Mouse (Mus musculus) forelimb bud, embryonic 11.5 days (tissue): Measurements from ENCODE around the gene Pde10a.

Source experiments
- DNase-seq: peaks from one replicate; pipeline ENCODE4 v3.0.0-alpha.2; 2012; ENCODE audit warnings: low read depth, low spot score

Gene Pde10a

DNA sequence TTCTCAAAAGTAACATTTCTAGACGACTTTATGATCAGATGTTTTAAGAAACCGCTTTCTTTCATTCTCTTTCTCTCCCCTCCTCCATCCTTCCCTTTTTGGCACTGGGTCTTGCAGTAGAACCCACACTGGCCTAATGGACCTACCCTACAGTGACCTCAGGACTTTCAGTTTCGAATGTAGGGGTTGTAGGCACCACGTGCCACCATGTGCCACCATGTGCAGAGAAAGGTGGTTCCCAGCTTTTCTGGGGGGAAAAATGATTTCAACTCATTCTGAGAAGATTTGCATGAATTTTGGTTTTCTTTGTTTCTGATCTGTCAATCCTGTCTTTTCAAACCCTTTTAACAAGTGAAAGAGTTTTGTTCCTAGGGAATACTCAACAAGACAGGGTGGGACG is 363.5 kb downstream of the Pde10a start:
- DNase-seq: no peak

DNA sequence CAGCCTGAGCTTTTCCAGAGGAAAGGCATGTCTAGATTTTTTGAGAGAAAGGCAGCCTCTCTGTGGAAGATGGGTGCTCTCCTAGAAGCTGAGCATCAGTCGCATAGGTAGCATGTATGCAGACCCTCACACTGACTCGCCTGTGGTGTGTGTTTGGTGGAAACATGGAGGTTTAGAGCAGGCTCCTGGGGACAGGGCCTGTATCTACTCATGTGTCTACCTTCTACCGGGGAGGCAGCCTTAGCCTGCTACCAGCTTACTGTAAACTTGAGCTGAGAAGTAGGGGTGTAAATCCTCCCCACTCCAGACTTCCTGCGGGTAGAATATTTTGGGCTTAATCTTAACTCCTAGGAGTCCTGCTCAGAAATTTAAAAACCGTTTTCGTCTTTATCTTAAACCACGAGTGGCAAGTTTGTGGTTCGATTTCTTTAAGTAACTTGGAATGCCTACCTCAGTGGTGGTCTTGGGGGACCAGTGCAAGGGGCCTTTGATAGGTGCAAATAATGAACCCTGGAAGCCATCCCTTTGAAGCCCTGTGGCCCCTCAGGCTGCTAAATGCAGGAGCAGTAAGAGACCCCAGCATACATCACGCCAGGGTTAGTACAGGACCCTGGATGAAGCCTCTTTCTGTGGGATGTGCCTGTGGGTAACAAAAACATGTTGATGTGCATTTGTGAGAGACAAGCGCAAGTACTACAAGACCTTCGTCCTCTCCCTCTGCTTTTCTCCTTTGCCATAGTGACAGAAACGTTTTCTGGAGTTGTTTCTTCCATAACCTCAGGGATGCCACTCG is 367.2 kb downstream of the Pde10a start:
- no peak for DNase-seq

DNA sequence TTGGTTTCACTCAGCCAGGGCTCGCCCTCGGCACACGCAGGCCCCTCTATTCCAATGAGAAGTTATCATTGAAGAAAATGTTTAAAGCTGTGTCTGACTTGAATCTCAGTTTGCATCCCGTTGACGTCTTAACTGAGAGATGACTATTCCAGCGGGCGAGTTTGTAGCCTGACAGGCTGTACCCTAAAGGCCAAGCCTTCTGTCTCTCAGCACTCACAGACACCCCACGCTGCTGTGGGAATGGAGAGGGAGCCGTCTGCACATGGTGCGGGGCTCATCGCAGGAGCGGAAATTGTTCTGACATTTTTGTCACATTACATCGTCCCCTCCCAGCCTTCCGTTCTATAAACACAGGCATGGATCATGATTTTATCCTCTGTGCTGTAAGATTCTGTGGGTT is 370.8 kb downstream of the Pde10a start:
- DNase-seq: no peak

DNA sequence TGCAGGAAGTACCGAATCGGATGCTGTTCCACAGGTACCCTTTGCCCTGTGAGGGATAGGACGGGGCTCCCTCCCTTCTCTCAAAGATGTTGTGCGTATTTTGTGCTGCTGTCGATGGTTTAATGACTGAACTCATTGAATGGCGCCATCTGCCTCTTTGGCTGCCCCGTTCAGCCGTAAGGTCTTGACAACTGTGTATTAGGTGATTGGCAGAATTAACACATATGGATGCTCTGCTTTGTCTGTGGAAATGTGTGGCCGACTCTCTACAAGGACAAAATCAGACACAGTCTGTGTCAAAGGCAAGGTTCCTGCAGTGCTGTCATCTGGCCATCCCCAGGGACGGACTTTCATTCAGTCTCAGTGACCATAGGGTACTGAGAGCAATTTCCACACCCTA is 372.6 kb downstream of the Pde10a start:
- DNase-seq: no peak

DNA sequence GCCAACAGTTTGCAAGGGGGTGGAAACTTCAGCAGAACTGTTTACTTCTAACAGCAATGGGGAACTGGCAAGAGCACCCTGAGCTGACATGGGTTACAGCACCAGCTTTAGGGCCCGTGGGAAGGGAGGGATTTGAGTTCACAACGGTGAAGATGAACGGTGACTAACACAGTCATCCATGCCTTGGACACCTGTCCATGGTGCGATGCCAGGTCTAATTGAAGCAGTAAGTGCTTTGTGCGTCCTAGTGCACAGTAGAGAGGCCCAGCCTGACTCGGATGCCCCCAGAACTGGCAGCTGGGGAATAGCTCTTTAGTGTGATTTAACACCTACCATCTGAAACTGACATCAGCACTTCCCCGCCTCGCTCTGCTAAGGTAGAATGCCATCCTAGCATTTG is 373.0 kb downstream of the Pde10a start:
- DNase-seq: no peak

DNA sequence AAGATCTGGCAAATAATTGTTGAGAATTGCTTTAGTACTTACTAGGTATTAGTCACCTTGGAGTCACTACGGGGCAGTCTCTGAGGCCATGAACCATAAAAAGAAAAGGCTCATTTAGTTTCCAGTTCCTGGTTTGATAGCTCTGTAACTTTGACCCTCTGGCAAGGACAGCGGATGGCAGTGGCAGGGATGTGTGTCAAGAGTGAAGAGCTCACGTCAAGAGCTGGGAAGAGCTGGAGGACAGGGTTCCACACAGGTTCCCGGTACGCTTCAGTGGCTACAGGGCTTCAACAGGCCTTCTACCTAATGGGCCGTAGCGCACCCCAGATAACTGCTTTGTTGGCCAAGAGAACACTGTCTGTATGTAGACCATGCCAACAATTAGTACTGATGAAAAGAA is 374.0 kb downstream of the Pde10a start:
- no peak for DNase-seq

DNA sequence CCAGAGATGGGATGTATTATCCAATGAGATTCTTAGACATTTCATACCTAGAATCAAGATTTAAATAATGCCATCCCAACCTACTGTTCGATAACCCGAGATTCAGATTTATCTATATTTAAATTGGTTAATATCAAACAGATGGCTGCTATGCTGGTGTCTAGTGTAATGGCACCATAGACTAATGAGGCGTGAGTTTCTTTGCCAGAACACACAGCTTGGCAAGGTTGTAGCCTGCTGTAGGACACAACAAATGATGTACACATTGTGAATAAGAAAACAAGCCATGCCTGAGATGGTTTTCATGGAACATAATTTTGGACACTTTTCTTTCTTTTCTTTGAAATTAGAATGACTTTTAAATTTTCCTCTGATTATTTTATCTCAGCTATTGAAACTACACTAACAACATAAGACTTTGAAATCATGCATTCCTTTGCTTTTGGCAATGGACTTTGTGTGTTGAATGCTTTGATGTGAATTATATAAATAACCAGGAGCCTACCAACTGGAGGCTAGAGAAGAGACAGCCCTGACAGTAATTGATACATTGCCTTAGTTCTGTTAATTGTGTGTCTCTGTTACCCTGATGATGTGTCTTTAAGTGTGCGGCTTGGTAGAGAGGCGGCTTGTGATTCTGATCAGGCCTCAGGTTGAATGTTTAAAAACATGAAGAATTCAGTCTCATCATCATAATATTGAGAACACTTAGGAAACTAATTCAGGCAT is 378.5 kb downstream of the Pde10a start:
- no peak for DNase-seq

DNA sequence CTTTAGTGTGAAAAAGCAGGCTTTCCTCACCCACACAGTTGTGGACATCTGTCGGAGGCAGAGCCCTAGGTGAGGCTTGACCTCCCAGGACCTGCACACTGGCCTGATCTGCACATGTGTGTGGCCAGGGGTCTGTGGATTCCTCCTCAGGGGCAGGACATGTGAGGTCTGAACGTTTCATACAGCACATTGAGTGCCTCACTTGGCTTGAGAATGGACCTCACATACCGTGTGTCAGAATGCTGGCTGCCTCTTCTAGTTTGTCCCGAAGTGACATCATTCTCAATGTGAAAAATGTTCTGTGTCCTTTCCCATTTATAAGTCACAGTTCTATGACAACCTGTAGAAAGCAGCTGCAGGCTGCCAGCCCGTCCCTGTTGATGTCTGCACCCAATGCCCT is 385.4 kb downstream of the Pde10a start:
- DNase-seq: no peak

DNA sequence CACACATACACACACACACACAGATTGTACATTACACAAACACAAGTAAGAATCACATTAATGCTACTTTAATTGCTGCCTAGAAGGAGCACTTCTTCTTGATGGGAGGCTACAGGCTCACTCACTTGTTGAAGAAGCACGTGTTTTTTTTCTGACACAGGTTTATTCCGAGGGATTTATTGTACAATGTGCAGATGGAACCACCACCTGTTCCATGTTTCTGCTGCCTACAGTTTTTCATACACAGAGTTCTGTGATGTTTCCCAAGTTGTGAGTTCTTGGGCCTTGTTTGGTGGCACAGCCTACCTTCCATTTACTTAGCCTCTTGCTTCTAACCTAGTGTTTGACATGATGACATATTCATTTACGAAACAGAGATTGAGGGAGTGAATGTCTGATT is 387.8 kb downstream of the Pde10a start:
- DNase-seq: no peak

DNA sequence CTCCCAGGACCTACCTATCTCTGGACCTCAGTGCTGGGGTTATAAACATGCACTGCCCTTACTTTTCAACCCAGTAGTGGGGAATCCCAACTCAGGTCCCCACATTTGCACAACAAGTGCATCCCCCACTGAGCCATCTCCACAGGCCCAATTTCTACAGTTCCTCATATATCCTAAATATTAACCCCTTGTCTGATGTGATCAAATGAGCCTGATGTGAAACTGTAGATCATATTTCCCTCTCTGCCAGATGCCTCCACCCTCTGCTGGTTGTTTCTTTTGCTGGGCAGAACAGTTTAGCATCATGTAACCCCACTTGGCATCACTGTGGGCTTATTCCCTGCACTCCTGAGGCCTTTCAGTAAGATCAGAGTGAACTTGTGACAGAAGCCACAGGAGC is 390.5 kb downstream of the Pde10a start:
- DNase-seq: no peak

DNA sequence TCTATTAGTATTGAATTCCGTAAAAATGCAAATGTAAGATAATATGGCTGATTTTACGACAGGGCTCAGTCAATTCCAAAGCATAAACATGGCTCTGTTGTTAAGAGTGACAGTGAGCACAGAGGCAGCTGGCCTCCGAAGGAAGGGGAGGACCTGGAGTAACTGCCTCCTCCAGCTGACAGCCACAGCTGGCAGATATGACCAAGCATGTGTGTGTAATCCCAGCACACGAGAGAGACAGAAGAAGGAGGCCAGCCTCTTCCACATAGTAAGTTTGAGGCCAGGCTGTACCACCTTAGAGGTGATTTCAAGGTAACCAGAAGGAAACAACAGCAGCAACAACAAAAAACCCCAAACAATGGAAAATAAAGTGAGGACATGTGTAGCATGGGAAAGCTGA is 397.9 kb downstream of the Pde10a start:
- DNase-seq: peak; percentile 14

DNA sequence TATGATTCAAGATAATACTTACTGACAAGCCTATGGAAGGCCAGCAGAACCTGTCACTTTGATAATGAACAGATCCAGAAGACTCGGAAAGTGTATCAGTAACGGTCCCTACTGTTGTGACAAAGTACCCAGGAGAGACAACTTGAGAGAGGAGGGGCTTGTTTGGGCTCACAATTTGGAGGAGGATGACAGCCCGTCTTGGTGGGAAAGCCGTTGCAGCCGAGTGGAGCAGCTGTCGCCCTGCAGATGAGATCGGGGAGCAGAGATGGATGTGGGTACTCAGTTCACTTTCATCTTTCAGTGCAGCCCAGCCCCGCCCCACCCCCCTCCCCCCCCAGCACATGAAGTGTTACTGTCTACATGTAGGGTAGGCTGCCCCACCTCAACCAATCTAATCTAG is 398.6 kb downstream of the Pde10a start:
- no peak for DNase-seq

DNA sequence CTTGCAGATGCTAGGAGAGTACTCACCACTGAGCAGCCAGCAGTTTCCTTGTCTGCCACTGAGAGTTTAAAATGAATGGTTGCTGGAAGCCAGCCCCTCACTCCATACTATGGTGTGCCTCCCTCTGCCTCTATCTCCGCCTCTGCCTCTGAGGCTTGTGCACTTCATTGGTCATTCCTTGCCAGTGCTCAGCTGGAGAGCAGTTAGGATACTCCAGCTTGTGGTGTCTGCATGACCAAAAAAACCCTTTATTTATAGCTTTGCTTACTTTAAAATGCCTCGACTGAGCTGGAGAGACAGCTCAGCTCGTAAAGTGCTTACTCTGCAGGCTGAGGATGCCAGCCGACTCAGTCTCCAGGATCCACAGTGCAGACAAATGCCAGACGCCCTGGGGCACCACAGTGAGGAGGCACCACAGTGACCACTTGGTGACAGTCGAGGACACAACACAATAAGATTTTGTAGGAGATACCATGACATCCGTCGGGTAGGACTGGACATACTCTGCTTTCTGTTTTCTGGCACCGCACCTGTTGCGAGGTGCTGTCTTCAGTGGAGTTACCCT is 400.7 kb downstream of the Pde10a start:
- no peak for DNase-seq

DNA sequence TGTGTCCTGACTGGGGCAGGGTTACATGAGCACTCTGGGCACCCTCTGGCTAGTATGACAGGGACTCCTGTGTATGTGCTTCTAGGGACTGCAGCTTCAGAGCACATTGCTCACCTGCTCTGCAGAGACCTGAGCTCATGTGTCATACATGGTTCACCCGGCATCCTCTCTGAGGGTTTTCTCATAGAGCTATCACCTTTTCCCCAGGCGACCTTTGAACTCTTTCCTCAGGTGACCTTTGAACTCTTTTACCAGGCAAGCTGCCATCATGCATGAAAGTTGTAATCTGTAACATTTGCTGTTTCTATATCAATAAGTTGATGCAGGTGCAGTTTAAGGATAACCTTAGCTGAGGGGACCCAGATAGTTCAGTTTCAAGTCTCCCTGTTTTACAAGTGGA is 403.4 kb downstream of the Pde10a start:
- no peak for DNase-seq

DNA sequence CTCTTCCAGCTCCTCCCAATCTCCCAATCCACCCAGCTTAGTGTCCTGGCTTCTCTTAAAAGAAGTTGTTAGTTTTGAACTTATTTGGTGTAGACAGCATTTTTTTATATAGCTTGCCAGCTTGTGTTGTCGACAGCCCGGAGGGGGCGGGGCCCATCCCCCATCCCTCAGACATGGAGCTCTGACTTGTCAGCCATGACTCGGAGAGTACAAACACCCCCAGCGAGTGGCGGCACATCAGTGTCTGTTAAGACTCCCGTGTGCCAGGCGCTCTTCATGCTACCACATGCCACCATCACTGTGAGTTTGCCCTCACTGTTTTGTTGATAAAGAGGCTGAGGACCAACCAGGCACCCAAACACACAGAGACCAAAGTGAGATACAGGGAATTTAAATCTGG is 404.5 kb downstream of the Pde10a start:
- DNase-seq: no peak

DNA sequence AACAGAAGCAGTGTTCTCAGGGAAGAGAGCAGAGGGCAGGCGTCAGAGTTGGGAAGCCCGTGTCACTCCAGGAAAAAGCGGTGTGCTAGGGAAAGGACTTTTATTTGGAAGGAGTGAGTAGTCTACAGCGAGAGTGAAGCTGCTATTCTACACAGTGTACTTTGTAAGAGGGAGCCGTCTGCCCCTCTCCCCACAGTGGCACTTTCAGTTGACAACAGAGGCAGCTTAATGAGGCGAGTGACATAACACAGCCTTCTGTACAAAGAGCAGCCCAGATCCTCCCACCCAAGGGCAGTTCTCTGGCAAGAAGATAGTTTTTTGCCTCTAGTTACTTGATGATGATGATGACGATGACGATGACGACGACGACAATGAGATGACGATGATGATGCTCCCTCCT is 410.4 kb downstream of the Pde10a start:
- DNase-seq: no peak

DNA sequence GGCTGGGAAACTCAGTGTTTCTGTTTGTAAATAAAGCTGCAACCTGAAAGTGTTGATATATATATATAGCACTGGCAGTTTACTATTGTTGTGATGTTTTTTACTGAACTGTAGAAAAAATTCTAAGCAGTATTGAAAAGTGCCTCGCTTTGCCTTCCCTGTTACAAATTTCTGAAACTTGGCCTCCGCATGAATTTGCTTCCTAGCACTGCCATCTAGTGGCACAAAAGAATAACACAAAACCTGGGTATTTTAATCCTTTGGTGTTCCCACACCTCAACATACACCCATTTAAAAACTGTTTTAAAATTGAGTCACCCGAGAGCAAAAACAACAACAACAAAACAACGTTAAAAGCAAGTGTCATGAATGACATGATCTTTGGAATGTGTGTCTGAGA is 411.4 kb downstream of the Pde10a start:
- peak; percentile 63 for DNase-seq

DNA sequence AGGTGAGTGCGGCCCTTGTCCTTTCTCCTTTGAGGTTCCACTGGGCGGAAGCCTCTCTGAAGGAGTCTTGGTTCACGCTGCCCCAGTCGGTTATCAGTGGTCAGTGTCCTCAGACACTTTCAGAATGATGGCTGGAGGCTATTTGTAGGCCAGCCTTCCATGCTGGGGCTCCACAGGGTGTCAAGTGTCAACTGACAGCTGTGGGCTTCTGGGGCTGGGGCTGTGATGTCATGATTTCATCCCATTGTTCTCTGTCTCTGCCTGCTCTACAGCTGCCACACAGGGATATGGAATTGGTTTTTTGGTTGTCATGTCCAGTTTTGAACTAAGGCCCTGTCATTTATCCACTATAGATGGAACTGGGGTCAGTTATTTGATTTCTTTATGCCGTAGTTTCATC is 426.4 kb downstream of the Pde10a start:
- no peak for DNase-seq

DNA sequence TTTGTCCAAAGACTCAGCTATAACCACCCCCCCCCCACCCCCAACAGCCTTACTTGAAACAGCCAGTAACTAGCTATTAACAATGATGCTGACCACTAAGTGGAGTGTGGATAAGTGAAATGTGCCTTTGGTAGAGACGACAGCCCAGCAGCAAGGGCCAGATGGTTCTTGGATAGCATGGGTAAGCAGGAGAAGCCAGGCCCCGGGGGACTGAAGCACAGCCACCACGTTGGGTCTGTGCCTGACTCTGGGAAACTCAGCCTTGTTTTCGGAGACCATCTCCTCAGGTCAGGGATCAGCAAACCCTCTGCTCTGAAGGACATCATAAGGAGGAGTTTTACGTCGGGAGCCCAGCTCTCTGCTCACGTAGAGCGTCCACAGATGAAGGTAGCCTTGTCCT is 427.8 kb downstream of the Pde10a start:
- no peak for DNase-seq

DNA sequence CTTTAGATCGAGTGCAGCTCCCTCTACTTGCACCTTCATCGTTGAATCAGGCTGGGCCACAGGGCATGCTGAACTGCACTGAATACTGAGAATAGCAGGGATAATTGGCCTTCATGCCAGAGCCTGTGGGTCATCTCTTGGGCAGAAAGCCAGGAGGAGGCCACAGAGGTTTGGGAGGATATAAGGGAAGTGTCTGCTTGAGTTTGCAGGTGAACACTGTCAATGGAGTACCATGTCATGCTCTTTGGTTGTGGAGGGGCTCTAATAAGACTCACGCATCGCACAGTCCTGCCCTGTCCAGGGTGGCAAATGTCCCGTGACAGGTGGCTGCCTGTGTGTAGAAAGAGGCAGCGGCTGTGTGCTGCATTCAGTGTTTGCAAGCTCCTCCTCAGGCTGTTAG is 433.0 kb downstream of the Pde10a start:
- DNase-seq: no peak

DNA sequence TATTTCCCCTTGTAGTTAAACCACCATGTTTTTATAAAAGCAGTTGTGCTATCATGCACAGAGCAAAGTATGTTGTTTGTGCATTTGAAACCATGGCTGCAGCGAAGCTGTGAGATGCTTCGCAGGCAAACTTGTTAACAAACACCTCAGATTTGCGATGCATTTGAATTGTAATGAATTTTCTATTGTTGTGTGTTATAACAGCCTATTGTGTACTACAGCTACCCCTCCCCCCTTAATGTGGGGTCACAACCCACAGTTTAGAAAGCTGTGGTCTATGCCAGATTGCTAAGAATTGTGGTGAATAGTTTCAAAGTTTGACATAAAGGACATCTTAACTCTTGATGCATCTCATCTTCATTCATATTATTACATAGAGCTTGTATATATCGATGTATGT is 435.2 kb downstream of the Pde10a start:
- no peak for DNase-seq

DNA sequence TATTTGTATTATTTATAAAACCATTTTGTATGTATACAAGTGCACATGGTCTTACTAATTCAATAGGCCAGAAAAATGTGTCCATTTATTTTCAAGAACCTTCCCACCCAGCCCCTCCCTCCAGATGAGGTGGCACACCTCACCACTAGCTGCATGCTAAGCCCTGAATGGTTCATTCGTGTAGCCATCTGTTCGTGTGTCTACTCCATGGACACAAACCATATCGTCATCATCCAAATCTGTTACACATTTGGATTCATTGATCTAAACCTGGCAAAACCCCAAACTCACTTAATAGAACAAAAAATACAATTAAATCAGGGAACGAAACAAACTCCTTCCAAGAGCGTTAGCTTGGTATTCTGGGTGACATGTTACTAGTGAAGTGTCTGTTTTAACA is 435.9 kb downstream of the Pde10a start:
- DNase-seq: no peak

DNA sequence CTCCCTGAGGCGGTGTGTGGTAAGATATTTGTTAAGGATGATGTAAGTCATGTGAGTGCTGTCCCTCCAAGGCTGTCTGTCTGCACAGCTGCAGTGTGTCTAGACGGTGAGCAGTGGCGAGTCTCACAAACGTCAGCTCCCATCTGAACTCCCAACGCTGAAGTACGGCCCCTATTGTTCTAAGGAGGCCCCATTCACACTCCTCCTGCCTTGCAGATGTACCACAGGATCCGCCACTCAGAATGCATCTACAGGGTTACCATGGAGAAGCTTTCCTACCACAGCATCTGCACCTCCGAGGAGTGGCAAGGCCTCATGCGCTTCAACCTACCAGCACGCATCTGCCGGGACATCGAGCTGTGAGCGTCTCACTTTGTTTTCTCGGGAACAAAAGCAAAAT is 436.5 kb downstream of the Pde10a start:
- no peak for DNase-seq
